Mouse (Mus musculus) embryonic facial prominence, embryonic 12.5 days (tissue): ENCODE results near the gene Lrrc1. TPM values are rescaled to one million over a fixed set of nuclear protein-coding genes. Genes with fewer than 3 reads are reported as not detected.

ENCODE experiments used
- ATAC-seq: fragments of 200-750 bp; cut with Nextera tagmentation; 2 replicates; pipeline ENCODE4 v1.8.0; 2017; ENCODE audit not compliant: insufficient number of reproducible peaks, insufficient read depth, low FRiP score, low TSS enrichment
- H3K27ac ChIP-seq: fragments of 300-500 bp; sonication (generic); 2 replicates; pipeline ENCODE4 v1.5.1; 2016; ENCODE audit warnings: mild to moderate bottlenecking
- H3K27me3 ChIP-seq: fragments of 300-500 bp; sonication (generic); 2 replicates; pipeline ENCODE4 v1.6.1; 2016; ENCODE audit warnings: mild to moderate bottlenecking, moderate library complexity
- H3K36me3 ChIP-seq: fragments of 300-500 bp; sonication (generic); 2 replicates; pipeline ENCODE4 v1.6.1; 2016; ENCODE audit warnings: mild to moderate bottlenecking
- H3K4me1 ChIP-seq: fragments of 300-500 bp; sonication (generic); 2 replicates; pipeline ENCODE4 v1.6.1; 2016
- H3K4me2 ChIP-seq: fragments of 300-500 bp; sonication (generic); replicated peaks from 2 replicates; pipeline ENCODE4 v1.6.1; 2016; ENCODE audit warnings: mild to moderate bottlenecking, moderate library complexity
- H3K4me3 ChIP-seq: fragments of 300-500 bp; sonication (generic); 2 replicates; pipeline ENCODE4 v1.5.1; 2016; ENCODE audit warnings: mild to moderate bottlenecking
- H3K9ac ChIP-seq: fragments of 300-500 bp; sonication (generic); 2 replicates; pipeline ENCODE4 v1.6.1; 2016; ENCODE audit warnings: mild to moderate bottlenecking, moderate library complexity
- H3K9me3 ChIP-seq: fragments of 300-500 bp; sonication (generic); 2 replicates; pipeline ENCODE4 v1.6.1; 2016; ENCODE audit warnings: mild to moderate bottlenecking, moderate library complexity
- WGBS: fragments of 180-500 bp; shearing (Covaris S2); methylation state at CpG from one replicate; pipeline ENCODE4 v1.1.7; 2016; 5-methylcytosine and 5-hydroxymethylcytosine counted together
- polyA plus RNA-seq: library from polyadenylated mRNA; unstranded; fragments of >200 nt; fragmentation: Nextera tagmentation; extraction: Ambion mirVana; gene quantifications from 2 replicates; pipeline ENCODE4 v1.2.1, GENCODE M21; 2016

Lrrc1 gene
- polyA plus RNA-seq, 1 experiment from 2014 or later: 15.2 TPM

GRCm38 (mm10) chr9:77541556-77541955 is 3.1 kb downstream of the Lrrc1 start:
- H3K9ac ChIP-seq: no peak overlapping the region
- no peak for ATAC-seq
- no peaks in the 10 kb centered on the region for H3K27me3 ChIP-seq
- no peaks in the 10 kb centered on the region for H3K9me3 ChIP-seq
- 94% methylated on average over 7 of the region's 7 CpGs for WGBS
- H3K36me3 ChIP-seq: no peaks in the 10 kb centered on the region
- H3K4me3 ChIP-seq: no peak overlapping the region
- H3K4me2 ChIP-seq: no peak overlapping the region
- 0 out of 2 replicates have a peak, but pooled peaks cover 5% of the 10 kb centered on the region for H3K4me1 ChIP-seq
- no peak overlapping the region for H3K27ac ChIP-seq

GRCm38 (mm10) chr9:77539232-77539631 is 5.4 kb downstream of the Lrrc1 start:
- Histone ChIP-seq H3K4me3 (no peak overlapping the region), H3K27ac (no peak overlapping the region), H3K9ac (no peak overlapping the region), H3K9me3 (no peaks in the 10 kb centered on the region), H3K4me2 (no peak overlapping the region), H3K36me3 (no peaks in the 10 kb centered on the region), H3K4me1 (peaks cover 19% of the 10 kb centered on the region), H3K27me3 (no peaks in the 10 kb centered on the region)
- WGBS: 90% methylated on average over 9 of the region's 9 CpGs
- no peak for ATAC-seq

GRCm38 (mm10) chr9:77537357-77537756 is 7.3 kb downstream of the Lrrc1 start:
- H3K27ac ChIP-seq: no peak overlapping the region
- H3K4me2 ChIP-seq: no peak overlapping the region
- H3K4me1 ChIP-seq: peaks cover 19% of the 10 kb centered on the region
- no peaks in the 10 kb centered on the region for H3K36me3 ChIP-seq
- ATAC-seq: no peak
- WGBS: 85% methylated on average over 10 of the region's 10 CpGs
- no peaks in the 10 kb centered on the region for H3K9me3 ChIP-seq
- H3K27me3 ChIP-seq: no peaks in the 10 kb centered on the region
- no peak overlapping the region for H3K9ac ChIP-seq
- H3K4me3 ChIP-seq: no peak overlapping the region

- ATAC-seq: no peak
- Histone ChIP-seq H3K36me3 (no peaks in the 10 kb centered on the region), H3K9ac (no peak overlapping the region), H3K4me2 (no peak overlapping the region), H3K4me1 (peaks cover 14% of the 10 kb centered on the region), H3K27me3 (no peaks in the 10 kb centered on the region), H3K4me3 (no peak overlapping the region), H3K27ac (no peak overlapping the region), H3K9me3 (no peaks in the 10 kb centered on the region)
- WGBS: 74% methylated on average over 7 of the region's 7 CpGs
Observed at GRCm38 (mm10) chr9:77536832-77537231, 7.8 kb downstream of the Lrrc1 start.

- H3K9ac ChIP-seq: no peak overlapping the region
- no peak overlapping the region for H3K4me3 ChIP-seq
- H3K4me1 ChIP-seq: peaks cover 14% of the 10 kb centered on the region
- no peaks in the 10 kb centered on the region for H3K27me3 ChIP-seq
- no peaks in the 10 kb centered on the region for H3K9me3 ChIP-seq
- 73% methylated on average over 6 of the region's 6 CpGs for WGBS
- ATAC-seq: no peak
- no peaks in the 10 kb centered on the region for H3K36me3 ChIP-seq
- no peak overlapping the region for H3K27ac ChIP-seq
- H3K4me2 ChIP-seq: no peak overlapping the region
Observed at GRCm38 (mm10) chr9:77536286-77536685, 8.4 kb downstream of the Lrrc1 start.

- no peak overlapping the region for H3K4me3 ChIP-seq
- H3K9ac ChIP-seq: no peak overlapping the region
- H3K9me3 ChIP-seq: no peaks in the 10 kb centered on the region
- no peaks in the 10 kb centered on the region for H3K27me3 ChIP-seq
- 23% methylated on average over 17 of the region's 17 CpGs for WGBS
- H3K36me3 ChIP-seq: no peaks in the 10 kb centered on the region
- no peak overlapping the region for H3K27ac ChIP-seq
- ATAC-seq: no peak
- no peak overlapping the region for H3K4me2 ChIP-seq
- H3K4me1 ChIP-seq: peaks cover 14% of the 10 kb centered on the region
Observed at GRCm38 (mm10) chr9:77535021-77535744, 9.5 kb downstream of the Lrrc1 start.

- H3K4me3 ChIP-seq: no peak overlapping the region
- no peaks in the 10 kb centered on the region for H3K36me3 ChIP-seq
- H3K4me1 ChIP-seq: peaks cover 20% of the 10 kb centered on the region; the same call in 1 of the 2 replicates
- no peak overlapping the region for H3K4me2 ChIP-seq
- H3K27ac ChIP-seq: no peak overlapping the region
- H3K9me3 ChIP-seq: no peaks in the 10 kb centered on the region
- ATAC-seq: no peak
- 84% methylated on average over 5 of the region's 5 CpGs for WGBS
- no peak overlapping the region for H3K9ac ChIP-seq
- H3K27me3 ChIP-seq: no peaks in the 10 kb centered on the region
Observed at GRCm38 (mm10) chr9:77528379-77529041, 16.2 kb downstream of the Lrrc1 start.

GRCm38 (mm10) chr9:77527170-77527569 is 17.5 kb downstream of the Lrrc1 start:
- H3K4me3 ChIP-seq: no peak overlapping the region
- H3K4me2 ChIP-seq: no peak overlapping the region
- no peaks in the 10 kb centered on the region for H3K27me3 ChIP-seq
- 0 out of 2 replicates have a peak, but pooled peaks cover 2% of the 10 kb centered on the region for H3K36me3 ChIP-seq
- H3K9ac ChIP-seq: no peak overlapping the region
- 86% methylated on average over 6 of the region's 6 CpGs for WGBS
- H3K4me1 ChIP-seq: peaks cover 20% of the 10 kb centered on the region; the same call in 1 of the 2 replicates
- no peak for ATAC-seq
- no peak overlapping the region for H3K27ac ChIP-seq
- H3K9me3 ChIP-seq: no peaks in the 10 kb centered on the region

- 78% methylated on average over 2 of the region's 2 CpGs for WGBS
- peaks cover 20% of the 10 kb centered on the region; the same call in 1 of the 2 replicates for H3K4me1 ChIP-seq
- ATAC-seq: no peak
Observed at GRCm38 (mm10) chr9:77526715-77527114, 18.0 kb downstream of the Lrrc1 start.

GRCm38 (mm10) chr9:77525595-77526295 is 18.9 kb downstream of the Lrrc1 start:
- WGBS: 59% methylated on average over 16 of the region's 16 CpGs

More at GRCm38 (mm10) chr9:77526715-77527114, 18.0 kb downstream of the Lrrc1 start:
- Histone ChIP-seq H3K4me2 (no peak overlapping the region), H3K36me3 (0 out of 2 replicates have a peak, but pooled peaks cover 2% of the 10 kb centered on the region), H3K27ac (no peak overlapping the region), H3K9ac (no peak overlapping the region), H3K9me3 (no peaks in the 10 kb centered on the region), H3K27me3 (no peaks in the 10 kb centered on the region), H3K4me3 (no peak overlapping the region)

GRCm38 (mm10) chr9:77523793-77524192 is 20.9 kb downstream of the Lrrc1 start:
- no peak overlapping the region for H3K9ac ChIP-seq
- H3K27me3 ChIP-seq: no peaks in the 10 kb centered on the region
- 0 out of 2 replicates have a peak, but pooled peaks cover 2% of the 10 kb centered on the region for H3K36me3 ChIP-seq
- H3K4me1 ChIP-seq: peaks cover 20% of the 10 kb centered on the region; the same call in 1 of the 2 replicates
- no peak overlapping the region for H3K27ac ChIP-seq
- no peak overlapping the region for H3K4me3 ChIP-seq
- no peak for ATAC-seq
- no peaks in the 10 kb centered on the region for H3K9me3 ChIP-seq
- WGBS: 91% methylated on average over 4 of the region's 4 CpGs
- H3K4me2 ChIP-seq: no peak overlapping the region

More at GRCm38 (mm10) chr9:77525595-77526295, 18.9 kb downstream of the Lrrc1 start:
- H3K27me3 ChIP-seq: no peaks in the 10 kb centered on the region
- peaks cover 20% of the 10 kb centered on the region; the same call in 1 of the 2 replicates for H3K4me1 ChIP-seq
- H3K4me3 ChIP-seq: no peak overlapping the region
- no peak for ATAC-seq
- H3K9ac ChIP-seq: no peak overlapping the region
- H3K9me3 ChIP-seq: no peaks in the 10 kb centered on the region
- 0 out of 2 replicates have a peak, but pooled peaks cover 2% of the 10 kb centered on the region for H3K36me3 ChIP-seq
- no peak overlapping the region for H3K27ac ChIP-seq
- H3K4me2 ChIP-seq: no peak overlapping the region
